Mouse (Mus musculus) liver, postnatal 0 days (tissue): ENCODE measurements around the gene Lsg1. TPM values are rescaled to one million over a fixed set of nuclear protein-coding genes. Genes with fewer than 3 reads are reported as not detected.
A peak's percentile ranks its signal among the peaks of the same experiment; 100 is the strongest.

Source experiments
- ATAC-seq: fragments of 200-750 bp; cut with Nextera tagmentation; 2 replicates; pipeline ENCODE4 v1.8.0; 2017; ENCODE audit warnings: mild to moderate bottlenecking, moderate library complexity
- DNase-seq: peaks from one replicate; pipeline ENCODE4 v3.0.0-alpha.2; 2016
- H3K27ac ChIP-seq: fragments of 300-500 bp; sonication (generic); 2 replicates; pipeline ENCODE4 v1.5.1; 2014; ENCODE audit warnings: antibody characterized with exemption, moderate library complexity, mild to moderate bottlenecking, low read depth
- H3K27me3 ChIP-seq: fragments of 300-500 bp; sonication (generic); 2 replicates; pipeline ENCODE4 v1.6.1; 2014; ENCODE audit warnings: low read length, control low read depth, mixed read lengths; ENCODE audit not compliant: insufficient read depth
- H3K36me3 ChIP-seq: fragments of 300-500 bp; sonication (generic); replicated peaks from 2 replicates; pipeline ENCODE4 v1.6.1; 2014; ENCODE audit warnings: mild to moderate bottlenecking, control low read depth, low read length, moderate library complexity, mixed read lengths; ENCODE audit not compliant: insufficient read depth
- H3K4me1 ChIP-seq: fragments of 300-500 bp; sonication (generic); 2 replicates; pipeline ENCODE4 v1.6.1; 2014; ENCODE audit warnings: antibody characterized with exemption, mild to moderate bottlenecking, control low read depth; ENCODE audit not compliant: insufficient read depth
- H3K4me2 ChIP-seq: fragments of 300-500 bp; sonication (generic); 2 replicates; pipeline ENCODE4 v1.6.1; 2014; ENCODE audit warnings: low read depth, mild to moderate bottlenecking, low read length, moderate library complexity, mixed read lengths
- H3K4me3 ChIP-seq: fragments of 300-500 bp; sonication (generic); 2 replicates; pipeline ENCODE4 v1.5.1; 2014; ENCODE audit warnings: low read depth, low read length
- H3K9ac ChIP-seq: fragments of 300-500 bp; sonication (generic); replicated peaks from 2 replicates; pipeline ENCODE4 v1.6.1; 2014; ENCODE audit warnings: mild to moderate bottlenecking, moderate library complexity
- H3K9me3 ChIP-seq: fragments of 300-500 bp; sonication (generic); 2 replicates; pipeline ENCODE4 v1.6.1; 2016; ENCODE audit warnings: mild to moderate bottlenecking, control low read depth, low read length, mixed read lengths
- CTCF ChIP-seq: sonication (generic); IDR thresholded peaks from 2 replicates; pipeline ENCODE4 v1.5.1; 2016; ENCODE audit warnings: antibody characterized with exemption, low read depth
- EP300 ChIP-seq: IDR thresholded peaks from 2 replicates; pipeline ENCODE4 v1.6.1; 2016; ENCODE audit warnings: antibody characterized with exemption, low read depth, mild to moderate bottlenecking
- WGBS: fragments of 180-500 bp; shearing (Covaris S2); extraction: QIAGEN DNeasy Blood & Tissue Kit; methylation state at CpG from one replicate; pipeline ENCODE4 v1.1.7; 2014; ENCODE audit not compliant: insufficient replicate concordance; 5-methylcytosine and 5-hydroxymethylcytosine counted together
- polyA plus RNA-seq: library from polyadenylated mRNA; unstranded; fragments of >200 nt; fragmentation: Nextera tagmentation; extraction: Ambion mirVana; gene quantifications from 2 replicates; pipeline ENCODE4 v1.2.1, GENCODE M21; 2015

The Lsg1 gene
- polyA plus RNA-seq, 1 experiment from 2014 or later = 25.4 TPM

GRCm38 (mm10) chr16:30542826-30543225, 44.6 kb downstream of the Lsg1 start:
- H3K4me1 ChIP-seq = no peaks in the 10 kb centered on the region
- H3K27me3 ChIP-seq = no peaks in the 10 kb centered on the region
- no peak for TF ChIP-seq EP300
- TF ChIP-seq CTCF = no peak
- H3K4me3 ChIP-seq = no peak overlapping the region
- 66% methylated on average over 6 of the region's 6 CpGs for WGBS
- no peak overlapping the region for H3K4me2 ChIP-seq
- ATAC-seq (no peak), DNase-seq (no peak)
- H3K9me3 ChIP-seq = no peaks in the 10 kb centered on the region
- H3K27ac ChIP-seq = no peak overlapping the region
- H3K9ac ChIP-seq = no peak overlapping the region
- H3K36me3 ChIP-seq = no peaks in the 10 kb centered on the region

GRCm38 (mm10) chr16:30540107-30541001, 47.0 kb downstream of the Lsg1 start:
- no peaks in the 10 kb centered on the region for H3K36me3 ChIP-seq
- H3K27me3 ChIP-seq = no peaks in the 10 kb centered on the region
- no peaks in the 10 kb centered on the region for H3K9me3 ChIP-seq
- DNase-seq (no peak), ATAC-seq (no peak)
- WGBS = 76% methylated on average over 20 of the region's 20 CpGs
- H3K4me2 ChIP-seq = no peak overlapping the region
- no peak overlapping the region for H3K9ac ChIP-seq
- no peak overlapping the region for H3K4me3 ChIP-seq
- H3K27ac ChIP-seq = no peak overlapping the region
- TF ChIP-seq CTCF = no peak
- no peak for TF ChIP-seq EP300
- H3K4me1 ChIP-seq = no peaks in the 10 kb centered on the region

DNA sequence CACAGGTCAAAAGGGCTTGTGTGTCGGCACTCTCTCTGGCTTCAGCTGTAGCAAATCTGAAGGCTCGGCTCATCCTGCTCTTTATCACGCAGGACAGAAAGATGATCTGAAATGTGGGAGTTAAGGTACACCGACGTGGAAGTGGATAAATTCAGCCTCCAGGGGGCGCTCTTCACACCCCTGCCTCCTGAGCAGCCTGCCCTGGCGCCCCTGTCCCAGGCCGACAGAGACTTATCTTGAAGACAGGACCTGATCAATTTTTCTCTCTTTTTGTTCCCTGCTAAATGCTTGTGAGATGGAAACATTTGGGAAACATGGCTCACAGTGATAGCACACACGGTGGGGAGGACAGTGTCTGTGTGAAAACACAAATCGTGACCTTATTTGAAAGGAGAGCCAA, 48.0 kb downstream of the Lsg1 start:
- TF ChIP-seq CTCF = peak; percentile 86
- no peak for TF ChIP-seq EP300
- Histone ChIP-seq H3K9ac (no peak overlapping the region), H3K4me2 (no peak overlapping the region), H3K9me3 (no peaks in the 10 kb centered on the region), H3K36me3 (no peaks in the 10 kb centered on the region), H3K4me3 (no peak overlapping the region), H3K4me1 (no peaks in the 10 kb centered on the region), H3K27ac (no peak overlapping the region), H3K27me3 (no peaks in the 10 kb centered on the region)
- 29% methylated on average over 10 of the region's 10 CpGs for WGBS
- peak; percentile 72 for DNase-seq
- no peak for ATAC-seq

DNA sequence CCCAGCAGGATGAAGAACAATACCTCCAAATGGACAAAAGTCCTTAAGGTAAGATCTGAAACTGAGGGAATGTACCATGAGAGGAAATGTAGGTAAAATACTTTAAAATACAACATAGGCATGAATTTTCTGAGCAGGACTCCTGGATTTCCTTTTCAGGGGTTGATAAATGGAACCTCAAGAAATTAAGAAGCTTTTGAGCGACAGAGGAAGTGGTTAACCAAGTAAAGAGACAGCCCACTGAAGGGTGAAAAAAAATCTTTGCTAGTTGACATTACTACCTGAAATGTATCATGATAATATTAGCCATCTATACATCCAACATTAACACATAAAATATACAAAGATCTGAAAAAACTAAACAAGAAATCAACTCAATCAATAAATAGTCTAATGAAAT, 52.3 kb downstream of the Lsg1 start:
- Histone ChIP-seq H3K4me2 (no peak overlapping the region), H3K9me3 (no peaks in the 10 kb centered on the region), H3K27me3 (no peaks in the 10 kb centered on the region), H3K9ac (no peak overlapping the region), H3K27ac (no peak overlapping the region), H3K4me3 (no peak overlapping the region), H3K4me1 (no peaks in the 10 kb centered on the region), H3K36me3 (no peaks in the 10 kb centered on the region)
- WGBS = 50% methylated on average over 1 of the region's 1 CpGs
- DNase-seq (no peak), ATAC-seq (no peak)
- no peak for TF ChIP-seq CTCF
- TF ChIP-seq EP300 = no peak

- no peak for TF ChIP-seq EP300
- TF ChIP-seq CTCF = no peak
- 30% methylated on average over 4 of the region's 4 CpGs for WGBS
- ATAC-seq (no peak), DNase-seq (no peak)
- no peaks in the 10 kb centered on the region for H3K36me3 ChIP-seq
- H3K4me2 ChIP-seq = no peak overlapping the region
- H3K4me1 ChIP-seq = no peaks in the 10 kb centered on the region
- H3K9ac ChIP-seq = no peak overlapping the region
- H3K9me3 ChIP-seq = no peaks in the 10 kb centered on the region
- H3K4me3 ChIP-seq = no peak overlapping the region
- H3K27me3 ChIP-seq = no peaks in the 10 kb centered on the region
- H3K27ac ChIP-seq = no peak overlapping the region
Measured at GRCm38 (mm10) chr16:30533592-30533991, 53.8 kb downstream of the Lsg1 start.

GRCm38 (mm10) chr16:30532929-30533328, 54.5 kb downstream of the Lsg1 start:
- no peak overlapping the region for H3K27ac ChIP-seq
- no peak for DNase-seq
- no peaks in the 10 kb centered on the region for H3K9me3 ChIP-seq
- 28% methylated on average over 1 of the region's 1 CpGs for WGBS
- H3K4me3 ChIP-seq = no peak overlapping the region
- no peak for TF ChIP-seq CTCF
- no peak for TF ChIP-seq EP300
- no peak overlapping the region for H3K9ac ChIP-seq
- H3K4me2 ChIP-seq = no peak overlapping the region
- no peaks in the 10 kb centered on the region for H3K4me1 ChIP-seq
- ATAC-seq = no peak
- H3K36me3 ChIP-seq = no peaks in the 10 kb centered on the region
- no peaks in the 10 kb centered on the region for H3K27me3 ChIP-seq
